Mouse (Mus musculus) left cerebral cortex, postnatal 4 days (tissue): Measurements from ENCODE around the gene Ak6. TPM values are rescaled to one million over a fixed set of nuclear protein-coding genes. Genes with fewer than 3 reads are reported as not detected.

Experiments used
- DNase-seq: peaks from one replicate; pipeline ENCODE4 v3.0.0-alpha.2; 2022
- intact Hi-C: fragments of 180-260 bp; cut with DNase I; formaldehyde crosslinking; loops from one replicate; pipeline ENCODE4 v1.15.1; 2025
- total RNA-seq, 2 experiments: library from RNA; stranded (reverse); gene quantifications; 2 replicates each; pipeline ENCODE4 v1.2.3; 2021

The Ak6 gene
- total RNA-seq: 100 to 1,000 TPM; 129 to 141 TPM

- intact Hi-C loops: no loop called here
- DNase-seq: peak; percentile 96
Observed at GRCm38 (mm10) chr13:100650550-100651438, at the start of gene Ak6, which contains the start of gene Rad17. Ak6 (plus strand) TSS chr13:100650979. Rad17 (minus strand) TSS chr13:100651051.

GRCm38 (mm10) chr13:100601034-100601433 is 49.7 kb upstream of the Ak6 start:
- intact Hi-C loops: no loop called here
- no peak for DNase-seq

- intact Hi-C loops: no loop called here
- no peak for DNase-seq
Observed at GRCm38 (mm10) chr13:100602239-100602902, 48.4 kb upstream of the Ak6 start.

GRCm38 (mm10) chr13:100603031-100603737 is 47.6 kb upstream of the Ak6 start:
- intact Hi-C loops: no loop called here
- DNase-seq: no peak

GRCm38 (mm10) chr13:100603738-100604095 is 47.1 kb upstream of the Ak6 start:
- intact Hi-C loops: no loop called here
- no peak for DNase-seq

- DNase-seq: no peak
- intact Hi-C loops: no loop called here
Observed at GRCm38 (mm10) chr13:100605845-100606244, 44.9 kb upstream of the Ak6 start.

GRCm38 (mm10) chr13:100607756-100608155 is 43.0 kb upstream of the Ak6 start:
- DNase-seq: no peak
- intact Hi-C loops: no loop called here

GRCm38 (mm10) chr13:100611266-100611665 is 39.5 kb upstream of the Ak6 start:
- intact Hi-C loops: no loop called here
- DNase-seq: no peak

- intact Hi-C loops: no loop called here
- DNase-seq: peak; percentile 24
Observed at GRCm38 (mm10) chr13:100612251-100612650, 38.5 kb upstream of the Ak6 start.

GRCm38 (mm10) chr13:100612903-100613302 is 37.9 kb upstream of the Ak6 start:
- DNase-seq: no peak
- intact Hi-C loops: no loop called here

GRCm38 (mm10) chr13:100616181-100617087 is 34.3 kb upstream of the Ak6 start, which contains the start of gene Marveld2:
Marveld2 (minus strand) TSS chr13:100616971.
- intact Hi-C loops: no loop called here
- peak; percentile 15 for DNase-seq

- DNase-seq: no peak
- intact Hi-C loops: no loop called here
Observed at GRCm38 (mm10) chr13:100617583-100617982, 33.2 kb upstream of the Ak6 start.

- intact Hi-C loops: loop anchor here (10.0 kb wide), 1 partner anchor 203 kb away; no protein-coding TSS in a partner anchor
- DNase-seq: no peak
Observed at GRCm38 (mm10) chr13:100622241-100622640, 28.5 kb upstream of the Ak6 start.

- DNase-seq: no peak
- intact Hi-C loops: loop anchor here (10.0 kb wide), 1 partner anchor 579 kb away; no protein-coding TSS in a partner anchor
Observed at GRCm38 (mm10) chr13:100634106-100634691, 16.6 kb upstream of the Ak6 start.

- no peak for DNase-seq
- intact Hi-C loops: no loop called here
Observed at GRCm38 (mm10) chr13:100642471-100643209, 8.1 kb upstream of the Ak6 start.

GRCm38 (mm10) chr13:100648223-100648622 is 2.6 kb upstream of the Ak6 start:
- no peak for DNase-seq
- intact Hi-C loops: no loop called here

GRCm38 (mm10) chr13:100651439-100652186 is 834 bp downstream of the Ak6 start, which contains the start of gene Taf9:
Taf9 (plus strand) TSS chr13:100651579.
- DNase-seq: no peak
- intact Hi-C loops: no loop called here

- no peak for DNase-seq
- intact Hi-C loops: no loop called here
Observed at GRCm38 (mm10) chr13:100658091-100658490, 7.3 kb downstream of the Ak6 start.
